Mouse (Mus musculus) myocyte (in vitro differentiated cells): ENCODE measurements at regions not wholly inside any gene's neighbourhood (a gene's known extent, or its start where the extent isn't known, plus 50 kb on each side); places are given as distances from the start of the nearest gene placed in this dataset.

Experiments
- CEBPB ChIP-seq: IDR thresholded peaks from 2 replicates; pipeline ENCODE4 v1.6.1; 2011; ENCODE audit warnings: mild to moderate bottlenecking, moderate library complexity; ENCODE audit not compliant: poor library complexity, insufficient read depth, severe bottlenecking
- POLR2A ChIP-seq: IDR thresholded peaks from one replicate; pipeline ENCODE4 v1.6.1; 2011; ENCODE audit warnings: low read depth, mild to moderate bottlenecking, control low read depth, moderate library complexity; ENCODE audit not compliant: insufficient read length
- TCF12 ChIP-seq: IDR thresholded peaks from one replicate; pipeline ENCODE4 v1.6.1; 2011; ENCODE audit warnings: mild to moderate bottlenecking, control low read depth; ENCODE audit not compliant: poor library complexity, insufficient read depth, severe bottlenecking

DNA sequence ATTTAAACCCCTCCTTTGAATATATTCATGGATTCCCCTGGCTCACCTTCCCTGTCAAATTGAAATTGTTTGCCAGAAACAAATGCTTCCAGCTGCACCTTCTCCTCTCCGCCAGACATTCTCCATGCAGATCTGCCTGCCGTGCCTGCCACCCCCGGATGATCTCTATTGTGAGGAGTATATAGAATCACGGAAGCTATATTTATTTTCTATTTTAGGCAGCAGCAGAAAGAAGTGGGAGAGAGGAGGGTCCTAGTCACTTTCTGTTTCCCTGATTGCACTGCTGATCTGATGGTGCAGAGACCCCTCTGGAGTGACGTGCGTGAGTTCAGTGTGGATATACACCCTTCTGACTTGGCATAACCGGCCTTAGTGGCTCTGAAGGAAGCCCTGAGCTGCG, 505.4 kb downstream of the Adam3 start:
- no peak for TF ChIP-seq CEBPB
- TF ChIP-seq POLR2A = no peak
- TF ChIP-seq TCF12 = no peak
